Mouse (Mus musculus): ENCODE measurements around the gene Tmtc4. TPM values are rescaled to one million over a fixed set of nuclear protein-coding genes. Genes with fewer than 3 reads are reported as not detected.

The Tmtc4 gene
- polyA plus RNA-seq, 1 experiment from 2014 or later, result 32.4 TPM

GRCm38 (mm10) chr14:122880291-122880690 is 103.5 kb downstream of the Tmtc4 start:
- H3K9ac ChIP-seq, result no peak overlapping the region
- H3K27ac ChIP-seq, result no peak overlapping the region
- H3K4me3 ChIP-seq, result no peak overlapping the region
- peaks cover 55% of the 10 kb centered on the region for H3K4me1 ChIP-seq
- no peak overlapping the region for H3K4me2 ChIP-seq
- peaks cover 25% of the 10 kb centered on the region for H3K27me3 ChIP-seq
- H3K9me3 ChIP-seq (replicated peaks), result no peaks in the 10 kb centered on the region
- H3K36me3 ChIP-seq (ENCODE audit: poor library complexity, severe bottlenecking), result no peaks in the 10 kb centered on the region
- WGBS, result 62% methylated on average over 7 of the region's 7 CpGs
- ATAC-seq, result no peak

- WGBS, result 92% methylated on average over 3 of the region's 3 CpGs
Observed at GRCm38 (mm10) chr14:122877787-122878186, 106.0 kb downstream of the Tmtc4 start.

GRCm38 (mm10) chr14:122876723-122877122 is 107.1 kb downstream of the Tmtc4 start:
- H3K27me3 ChIP-seq, result peaks cover 50% of the 10 kb centered on the region
- no peak overlapping the region for H3K27ac ChIP-seq
- H3K9ac ChIP-seq, result no peak overlapping the region
- no peaks in the 10 kb centered on the region for H3K9me3 ChIP-seq (replicated peaks)
- H3K36me3 ChIP-seq (ENCODE audit: poor library complexity, severe bottlenecking), result no peaks in the 10 kb centered on the region
- ATAC-seq, result no peak
- no peak overlapping the region for H3K4me3 ChIP-seq
- no peak overlapping the region for H3K4me2 ChIP-seq
- peaks cover 42% of the 10 kb centered on the region for H3K4me1 ChIP-seq
- 62% methylated on average over 7 of the region's 7 CpGs for WGBS

More at GRCm38 (mm10) chr14:122877787-122878186, 106.0 kb downstream of the Tmtc4 start:
- no peak overlapping the region for H3K4me3 ChIP-seq
- no peak overlapping the region for H3K9ac ChIP-seq
- H3K27ac ChIP-seq, result no peak overlapping the region
- no peak overlapping the region for H3K4me2 ChIP-seq
- no peaks in the 10 kb centered on the region for H3K36me3 ChIP-seq (ENCODE audit: poor library complexity, severe bottlenecking)
- peaks cover 48% of the 10 kb centered on the region for H3K27me3 ChIP-seq
- peaks cover 42% of the 10 kb centered on the region for H3K4me1 ChIP-seq
- no peak for ATAC-seq
- no peaks in the 10 kb centered on the region for H3K9me3 ChIP-seq (replicated peaks)

- Histone ChIP-seq H3K9me3 (replicated peaks) (no peaks in the 10 kb centered on the region), H3K4me2 (no peak overlapping the region), H3K27ac (peak overlapping the region; percentile 75; the same call in 1 of the 2 replicates), H3K4me3 (no peak overlapping the region), H3K27me3 (peaks cover 50% of the 10 kb centered on the region), H3K9ac (no peak overlapping the region), H3K36me3 (ENCODE audit: poor library complexity, severe bottlenecking) (no peaks in the 10 kb centered on the region), H3K4me1 (peaks cover 43% of the 10 kb centered on the region)
- 2% methylated on average over 6 of the region's 6 CpGs for WGBS
- peak; percentile 93 for ATAC-seq
Observed at GRCm38 (mm10) chr14:122876163-122876562, 107.7 kb downstream of the Tmtc4 start.

GRCm38 (mm10) chr14:122875636-122876035 is 108.2 kb downstream of the Tmtc4 start:
- Histone ChIP-seq H3K9me3 (replicated peaks) (no peaks in the 10 kb centered on the region), H3K36me3 (ENCODE audit: poor library complexity, severe bottlenecking) (no peaks in the 10 kb centered on the region), H3K27me3 (peaks cover 49% of the 10 kb centered on the region), H3K4me1 (peaks cover 48% of the 10 kb centered on the region), H3K4me3 (no peak overlapping the region), H3K27ac (peak overlapping the region; percentile 75), H3K9ac (peak overlapping the region; percentile 30), H3K4me2 (no peak overlapping the region)
- peak; percentile 19; the same call in 1 of the 2 replicates for ATAC-seq
- WGBS, result 31% methylated on average over 6 of the region's 6 CpGs

DNA sequence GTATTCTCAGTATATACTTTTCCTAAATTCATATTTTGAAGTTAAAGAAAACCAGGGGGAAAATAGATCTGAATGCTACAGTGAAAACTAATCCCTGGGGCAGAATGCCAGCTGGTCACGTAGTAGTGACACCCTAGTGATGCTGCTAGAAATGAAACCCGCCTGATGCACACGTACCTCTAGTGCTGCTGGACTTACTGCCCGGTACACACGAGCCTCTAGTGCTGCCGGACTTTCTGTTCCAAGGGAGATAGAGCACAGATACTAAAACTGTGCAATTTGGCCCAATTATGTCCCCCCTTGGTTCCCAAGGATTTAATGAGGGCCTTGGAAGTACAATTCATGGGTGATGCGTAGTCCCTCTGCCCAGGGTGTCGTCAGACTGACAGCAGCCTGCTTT is 108.8 kb downstream of the Tmtc4 start:
- Histone ChIP-seq H3K4me3 (no peak overlapping the region), H3K9me3 (replicated peaks) (no peaks in the 10 kb centered on the region), H3K9ac (peak overlapping the region; percentile 30; the same call in 1 of the 2 replicates), H3K36me3 (ENCODE audit: poor library complexity, severe bottlenecking) (no peaks in the 10 kb centered on the region), H3K4me2 (peak overlapping the region; percentile 19; the same call in 1 of the 2 replicates), H3K27me3 (peaks cover 53% of the 10 kb centered on the region), H3K4me1 (peaks cover 53% of the 10 kb centered on the region), H3K27ac (peak overlapping the region; percentile 75)
- 32% methylated on average over 8 of the region's 8 CpGs for WGBS
- no peak for ATAC-seq

GRCm38 (mm10) chr14:122872612-122873011 is 111.2 kb downstream of the Tmtc4 start:
- Histone ChIP-seq H3K4me3 (no peak overlapping the region), H3K27me3 (peaks cover 50% of the 10 kb centered on the region), H3K27ac (no peak overlapping the region), H3K36me3 (ENCODE audit: poor library complexity, severe bottlenecking) (no peaks in the 10 kb centered on the region), H3K9ac (no peak overlapping the region), H3K4me1 (peaks cover 62% of the 10 kb centered on the region), H3K9me3 (replicated peaks) (no peaks in the 10 kb centered on the region), H3K4me2 (no peak overlapping the region)
- WGBS, result 74% methylated on average over 6 of the region's 6 CpGs
- ATAC-seq, result no peak

GRCm38 (mm10) chr14:122871841-122872580 is 111.8 kb downstream of the Tmtc4 start:
- no peak overlapping the region for H3K27ac ChIP-seq
- H3K9ac ChIP-seq, result no peak overlapping the region
- H3K36me3 ChIP-seq (ENCODE audit: poor library complexity, severe bottlenecking), result no peaks in the 10 kb centered on the region
- 16% methylated on average over 4 of the region's 4 CpGs for WGBS
- peak; percentile 83 for ATAC-seq
- H3K27me3 ChIP-seq, result peaks cover 50% of the 10 kb centered on the region
- H3K4me1 ChIP-seq, result peaks cover 66% of the 10 kb centered on the region
- H3K4me2 ChIP-seq, result no peak overlapping the region
- no peaks in the 10 kb centered on the region for H3K9me3 ChIP-seq (replicated peaks)
- H3K4me3 ChIP-seq, result no peak overlapping the region

DNA sequence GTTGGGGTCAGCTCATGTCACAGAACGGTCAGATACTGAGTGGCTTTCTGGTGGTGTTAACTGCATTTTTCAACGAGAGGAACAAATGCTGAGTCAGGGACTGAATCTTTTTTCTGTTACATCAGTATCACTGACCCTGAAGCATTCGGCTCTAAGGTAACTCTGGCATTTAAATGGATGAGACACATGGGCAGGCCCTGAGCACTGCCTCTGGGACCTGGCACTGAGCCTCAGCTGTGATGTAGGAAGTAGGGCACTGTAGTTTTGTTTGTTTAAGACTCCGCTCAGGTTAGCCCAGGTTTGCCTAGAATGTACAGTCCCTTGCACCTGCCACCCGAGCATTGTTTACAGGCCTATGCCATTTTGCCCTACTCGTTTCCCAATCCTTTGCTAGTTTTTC is 114.0 kb downstream of the Tmtc4 start:
- H3K4me1 ChIP-seq, result peaks cover 55% of the 10 kb centered on the region
- H3K27ac ChIP-seq, result no peak overlapping the region
- WGBS, result 71% methylated on average over 6 of the region's 6 CpGs
- no peak for ATAC-seq
- no peak overlapping the region for H3K4me3 ChIP-seq
- no peak overlapping the region for H3K9ac ChIP-seq
- no peaks in the 10 kb centered on the region for H3K9me3 ChIP-seq (replicated peaks)
- no peaks in the 10 kb centered on the region for H3K36me3 ChIP-seq (ENCODE audit: poor library complexity, severe bottlenecking)
- H3K27me3 ChIP-seq, result peaks cover 57% of the 10 kb centered on the region
- no peak overlapping the region for H3K4me2 ChIP-seq

Other genes with a start within 250 kb of the Tmtc4 start
- 5.0 and 5.2 TPM in 2 replicates for gene Ggact, start 70.3 kb downstream of the Tmtc4 start, polyA plus RNA-seq (2015; fragmentation: Nextera tagmentation; extraction: Ambion mirVana)